Mouse (Mus musculus) ES-E14 (cell line): Measurements from ENCODE around the gene Olfr1495. TPM values are rescaled to one million over a fixed set of nuclear protein-coding genes. Genes with fewer than 3 reads are reported as not detected.

Source experiments
- DNase-seq: peaks from one replicate; pipeline ENCODE4 v3.0.0-alpha.2; 2013; ENCODE audit warnings: low read depth, low spot score
- H3K27ac ChIP-seq: 2 replicates; pipeline ENCODE4 v1.5.1; 2012; ENCODE audit warnings: low read depth, mild to moderate bottlenecking, low read length, moderate library complexity, mixed read lengths; ENCODE audit not compliant: poor library complexity, insufficient read depth, severe bottlenecking
- H3K36me3 ChIP-seq: 2 replicates; pipeline ENCODE4 v1.6.1; 2012; ENCODE audit warnings: mild to moderate bottlenecking, low read length, moderate library complexity, mixed read lengths; ENCODE audit not compliant: control insufficient read depth, poor library complexity, insufficient read depth, severe bottlenecking
- H3K4me1 ChIP-seq, 2 experiments: fragments of 150-350 bp in 1 of 2; sonication (generic) in 1 of 2; 2 replicates each; pipeline ENCODE4 v1.6.1; 2012; ENCODE audit warnings: low read length in 2 of 2, mild to moderate bottlenecking in 1 of 2, mixed read lengths in 1 of 2; ENCODE audit not compliant: control insufficient read depth in 2 of 2, insufficient read depth in 2 of 2, poor library complexity in 1 of 2
- H3K4me3 ChIP-seq, 2 experiments: fragments of 150-350 bp in 1 of 2; sonication (generic) in 1 of 2; 2 replicates each; pipeline ENCODE4 v1.5.1; 2012; ENCODE audit warnings: low read length in 2 of 2, low read depth in 1 of 2, mild to moderate bottlenecking in 1 of 2, mixed read lengths in 1 of 2; ENCODE audit not compliant: insufficient read depth in 1 of 2, poor library complexity in 1 of 2, severe bottlenecking in 1 of 2
- H3K9ac ChIP-seq: 2 replicates; pipeline ENCODE4 v1.6.1; 2012; ENCODE audit warnings: low read depth, mild to moderate bottlenecking, low read length, mixed read lengths; ENCODE audit not compliant: poor library complexity, insufficient read depth, severe bottlenecking
- H3K9me3 ChIP-seq: fragments of 150-350 bp; sonication (generic); 2 replicates; pipeline ENCODE4 v1.6.1; 2012; ENCODE audit warnings: low read depth, mild to moderate bottlenecking, low read length; ENCODE audit not compliant: control insufficient read depth, insufficient read depth
- CHD2 ChIP-seq: IDR thresholded peaks from 2 replicates; pipeline ENCODE4 v1.6.1; 2014; ENCODE audit warnings: mild to moderate bottlenecking, low read depth, low read length, inconsistent platforms
- HCFC1 ChIP-seq: IDR thresholded peaks from 2 replicates; pipeline ENCODE4 v1.6.1; 2012; ENCODE audit warnings: low read length, inconsistent platforms, borderline replicate concordance; ENCODE audit not compliant: insufficient read depth
- MAFK ChIP-seq: IDR thresholded peaks from 2 replicates; pipeline ENCODE4 v1.6.1; 2014; ENCODE audit warnings: mild to moderate bottlenecking, low read depth, low read length, inconsistent platforms; ENCODE audit not compliant: insufficient read depth
- ZC3H11A ChIP-seq: IDR thresholded peaks from 2 replicates; pipeline ENCODE4 v1.6.1; 2012; ENCODE audit warnings: low read depth, mild to moderate bottlenecking, inconsistent platforms, low read length, borderline replicate concordance
- ZNF384 ChIP-seq: IDR thresholded peaks from 2 replicates; pipeline ENCODE4 v1.6.1; 2012; ENCODE audit warnings: low read depth, low read length, inconsistent platforms
- in situ Hi-C, 2 experiments: fragments of 600-800 bp; cut with MboI; formaldehyde crosslinking; loops; one replicate each; pipeline ENCODE4 v1.15.1; 2025; ENCODE audit warnings: low sequenced_read_pairs in 2 of 2, inconsistent platforms in 1 of 2; ENCODE audit not compliant: unreplicated experiment in 2 of 2
- total RNA-seq: library from RNA; depleted of rRNA; stranded (reverse); fragments of 300-350 nt; gene quantifications from 2 replicates; pipeline ENCODE4 v1.2.3, GENCODE M21; 2012; rRNA removed

Olfr1495 gene
- total RNA-seq, 1 experiment: not detected

DNA sequence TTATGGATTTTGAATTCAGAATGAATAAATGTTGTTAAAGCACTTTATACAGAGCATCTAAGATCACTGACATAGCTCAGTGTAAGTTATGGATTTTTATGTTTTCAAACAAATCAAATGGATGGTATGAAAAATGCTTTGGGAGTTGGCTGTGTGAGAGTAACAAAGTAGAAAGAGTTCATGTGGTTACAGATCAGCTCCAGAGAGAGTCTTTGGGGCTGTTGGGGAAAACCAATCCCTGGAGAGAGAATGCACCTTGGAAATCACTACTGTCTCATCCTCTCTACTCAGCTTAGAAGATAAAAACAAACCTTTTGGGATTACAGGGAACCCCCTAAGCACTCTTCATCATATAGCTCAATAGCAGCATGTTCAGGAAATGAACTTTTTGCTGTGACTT is 54.9 kb downstream of the Olfr1495 start, which contains the start of gene Olfr1499:
Olfr1499 (minus strand) TSS at position 101 of the 400 bp plus-strand sequence.
- Histone ChIP-seq H3K9me3 (no peaks in the 10 kb centered on the region), H3K4me3 (no peak within 1 kb of the TSS), H3K36me3 (no peaks in the 10 kb centered on the region), H3K27ac (no peak within 1 kb of the TSS), H3K9ac (no peak within 1 kb of the TSS), H3K4me1 (no peaks in the 10 kb centered on the region)
- TF ChIP-seq CHD2: no peak
- TF ChIP-seq ZNF384: no peak
- TF ChIP-seq ZC3H11A: no peak
- no peak for TF ChIP-seq HCFC1
- no peak for TF ChIP-seq MAFK
- no peak for DNase-seq
- in situ Hi-C loops: no loop called here

Other genes with a start within 250 kb of the Olfr1495 start
- not detected in 2 replicates for gene Olfr1480, start 236.7 kb upstream of the Olfr1495 start, total RNA-seq
- not detected in 2 replicates for gene Olfr1484, start 181.1 kb upstream of the Olfr1495 start, total RNA-seq
- not detected in 2 replicates for gene Olfr1487, start 147.2 kb upstream of the Olfr1495 start, total RNA-seq
- gene Olfr1489, start 133.0 kb upstream of the Olfr1495 start, total RNA-seq: not detected in 2 replicates
- not detected in 2 replicates for gene Olfr1490, start 113.5 kb upstream of the Olfr1495 start, total RNA-seq
- not detected in 2 replicates for gene Olfr1491, start 67.3 kb upstream of the Olfr1495 start, total RNA-seq
- gene Olfr1493-ps1, start 41.3 kb upstream of the Olfr1495 start, total RNA-seq: not detected in 2 replicates
- 0.22 and 0.26 TPM in 2 replicates for gene Olfr1494, start 24.9 kb upstream of the Olfr1495 start, total RNA-seq
- not detected in 2 replicates for gene Olfr1496, start 13.3 kb downstream of the Olfr1495 start, total RNA-seq
- gene Olfr1497, start 33.6 kb downstream of the Olfr1495 start, total RNA-seq: not detected in 2 replicates
- gene Olfr1499, start 54.8 kb downstream of the Olfr1495 start, total RNA-seq: not detected in 2 replicates
- gene Olfr1500, start 65.9 kb downstream of the Olfr1495 start, total RNA-seq: not detected in 2 replicates
- gene Olfr1501, start 86.1 kb downstream of the Olfr1495 start, total RNA-seq: not detected in 2 replicates
- gene Olfr1502, start 97.2 kb downstream of the Olfr1495 start, total RNA-seq: not detected in 2 replicates
- not detected in 2 replicates for gene Olfr1504, start 133.3 kb downstream of the Olfr1495 start, total RNA-seq
- not detected in 2 replicates for gene Olfr1505, start 148.9 kb downstream of the Olfr1495 start, total RNA-seq